Mouse (Mus musculus) liver, embryonic 13.5 days (tissue): ENCODE measurements around the gene Hist1h4k. TPM values are rescaled to one million over a fixed set of nuclear protein-coding genes. Genes with fewer than 3 reads are reported as not detected.
"Not testable (repeated sequence)": the region's sequence is repeated elsewhere in the genome, so short reads cannot be mapped to it uniquely, and the experiment has no call there.

Experiments
- ATAC-seq: fragments of 200-750 bp; cut with Nextera tagmentation; 2 replicates; pipeline ENCODE4 v1.8.0; 2017; ENCODE audit warnings: low read depth, mild to moderate bottlenecking, moderate number of reproducible peaks, moderate library complexity
- DNase-seq: peaks from one replicate; pipeline ENCODE4 v3.0.0; 2022
- H3K27ac ChIP-seq: fragments of 300-500 bp; sonication (generic); 2 replicates; pipeline ENCODE4 v1.5.1; 2015; ENCODE audit warnings: moderate library complexity, mild to moderate bottlenecking, inconsistent platforms
- H3K27me3 ChIP-seq: fragments of 300-500 bp; sonication (generic); 2 replicates; pipeline ENCODE4 v1.6.1; 2015; ENCODE audit warnings: mild to moderate bottlenecking, inconsistent platforms
- H3K36me3 ChIP-seq: fragments of 300-500 bp; sonication (generic); 2 replicates; pipeline ENCODE4 v1.6.1; 2015; ENCODE audit warnings: mild to moderate bottlenecking, inconsistent platforms
- H3K4me1 ChIP-seq: fragments of 300-500 bp; sonication (generic); replicated peaks from 2 replicates; pipeline ENCODE4 v1.6.1; 2015; ENCODE audit warnings: inconsistent platforms
- H3K4me2 ChIP-seq: fragments of 300-500 bp; sonication (generic); 2 replicates; pipeline ENCODE4 v1.6.1; 2015; ENCODE audit warnings: inconsistent platforms, mild to moderate bottlenecking, moderate library complexity
- H3K4me3 ChIP-seq: fragments of 300-500 bp; sonication (generic); replicated peaks from 2 replicates; pipeline ENCODE4 v1.5.1; 2015; ENCODE audit warnings: mild to moderate bottlenecking, inconsistent platforms
- H3K9ac ChIP-seq: fragments of 300-500 bp; sonication (generic); 2 replicates; pipeline ENCODE4 v1.6.1; 2015; ENCODE audit warnings: mild to moderate bottlenecking, inconsistent platforms
- H3K9me3 ChIP-seq: fragments of 300-500 bp; sonication (generic); replicated peaks from 2 replicates; pipeline ENCODE4 v1.6.1; 2016; ENCODE audit warnings: inconsistent platforms
- WGBS: fragments of 180-500 bp; shearing (Covaris S2); methylation state at CpG from one replicate; pipeline ENCODE4 v1.1.7; 2015; ENCODE audit not compliant: insufficient replicate concordance; 5-methylcytosine and 5-hydroxymethylcytosine counted together
- polyA plus RNA-seq: library from polyadenylated mRNA; unstranded; fragments of >200 nt; fragmentation: Nextera tagmentation; extraction: Ambion mirVana; gene quantifications from 2 replicates; pipeline ENCODE4 v1.2.1, GENCODE M21; 2015

Gene Hist1h4k
- polyA plus RNA-seq, 1 experiment from 2014 or later: 5.6 TPM

GRCm38 (mm10) chr13:21753051-21753523 is 2.8 kb upstream of the Hist1h4k start:
- Histone ChIP-seq H3K9ac (peak overlapping the region; percentile 83), H3K36me3 (no peaks in the 10 kb centered on the region), H3K27me3 (no peaks in the 10 kb centered on the region), H3K27ac (peak overlapping the region; percentile 99), H3K4me3 (peak overlapping the region; percentile 58), H3K4me1 (peaks cover 35% of the 10 kb centered on the region), H3K4me2 (peak overlapping the region; percentile 78), H3K9me3 (no peaks in the 10 kb centered on the region)
- no peak for DNase-seq
- no peak for ATAC-seq
- under 1% methylated on average over 10 of the region's 10 CpGs for WGBS

- Histone ChIP-seq H3K9ac (peak overlapping the region; percentile 83), H3K4me3 (peak overlapping the region; percentile 58), H3K36me3 (0 out of 2 replicates have a peak, but pooled peaks cover 3% of the 10 kb centered on the region), H3K27ac (peak overlapping the region; percentile 99), H3K27me3 (no peaks in the 10 kb centered on the region), H3K9me3 (no peaks in the 10 kb centered on the region), H3K4me2 (peak overlapping the region; percentile 78), H3K4me1 (peaks cover 38% of the 10 kb centered on the region)
- 35% methylated on average over 3 of the region's 3 CpGs for WGBS
- ATAC-seq (no peak), DNase-seq (no peak)
Observed at GRCm38 (mm10) chr13:21752356-21752755, 2.1 kb upstream of the Hist1h4k start.

GRCm38 (mm10) chr13:21751827-21752226 is 1.5 kb upstream of the Hist1h4k start:
- DNase-seq: no peak

GRCm38 (mm10) chr13:21751417-21751816 is 1.1 kb upstream of the Hist1h4k start:
- peaks cover 38% of the 10 kb centered on the region for H3K4me1 ChIP-seq
- 0 out of 2 replicates have a peak, but pooled peaks cover 4% of the 10 kb centered on the region for H3K36me3 ChIP-seq
- H3K4me2 ChIP-seq: peak overlapping the region; percentile 78
- H3K9ac ChIP-seq: peak overlapping the region; percentile 83
- ATAC-seq: no peak
- DNase-seq: no peak
- H3K27ac ChIP-seq: peak overlapping the region; percentile 99
- no peaks in the 10 kb centered on the region for H3K27me3 ChIP-seq
- H3K9me3 ChIP-seq: no peaks in the 10 kb centered on the region
- H3K4me3 ChIP-seq: peak overlapping the region; percentile 58

More at GRCm38 (mm10) chr13:21751827-21752226, 1.5 kb upstream of the Hist1h4k start:
- 0 out of 2 replicates have a peak, but pooled peaks cover 4% of the 10 kb centered on the region for H3K36me3 ChIP-seq
- peak overlapping the region; percentile 78 for H3K4me2 ChIP-seq
- ATAC-seq: no peak
- H3K9ac ChIP-seq: peak overlapping the region; percentile 83
- WGBS: 50% methylated on average over 3 of the region's 3 CpGs
- no peaks in the 10 kb centered on the region for H3K9me3 ChIP-seq
- peaks cover 37% of the 10 kb centered on the region for H3K4me1 ChIP-seq
- H3K4me3 ChIP-seq: peak overlapping the region; percentile 58
- H3K27ac ChIP-seq: peak overlapping the region; percentile 99
- no peaks in the 10 kb centered on the region for H3K27me3 ChIP-seq

GRCm38 (mm10) chr13:21749387-21750158 is 732 bp downstream of the Hist1h4k start:
- Histone ChIP-seq H3K27me3 (no peaks in the 10 kb centered on the region), H3K4me3 (peak overlapping the region; percentile 69), H3K9me3 (no peaks in the 10 kb centered on the region), H3K36me3 (0 out of 2 replicates have a peak, but pooled peaks cover 4% of the 10 kb centered on the region), H3K4me2 (peak overlapping the region; percentile 80), H3K4me1 (peaks cover 42% of the 10 kb centered on the region), H3K9ac (peak overlapping the region; percentile 87), H3K27ac (peak overlapping the region; percentile 97)
- DNase-seq: no peak
- ATAC-seq: no peak
- 3% methylated on average over 5 of the region's 5 CpGs for WGBS

- Histone ChIP-seq H3K27me3 (no peaks in the 10 kb centered on the region), H3K36me3 (0 out of 2 replicates have a peak, but pooled peaks cover 4% of the 10 kb centered on the region), H3K4me2 (no peak overlapping the region), H3K4me3 (no peak overlapping the region), H3K9ac (no peak overlapping the region), H3K9me3 (no peaks in the 10 kb centered on the region), H3K27ac (no peak overlapping the region), H3K4me1 (peaks cover 30% of the 10 kb centered on the region)
- 44% methylated on average over 1 of the region's 1 CpGs for WGBS
- DNase-seq: no peak
- no peak for ATAC-seq
Observed at GRCm38 (mm10) chr13:21745006-21745405, 5.3 kb downstream of the Hist1h4k start.

- WGBS: under 1% methylated on average over 42 of the region's 56 CpGs
- Histone ChIP-seq H3K27ac (peak within 1 kb of the TSS; percentile 96), H3K4me1 (peaks cover 41% of the 10 kb centered on the region), H3K4me3 (peak within 1 kb of the TSS; percentile 63), H3K4me2 (peak within 1 kb of the TSS; percentile 80), H3K9ac (peak within 1 kb of the TSS; percentile 81)
- not testable (repeated sequence) for H3K27me3 ChIP-seq, H3K9me3 ChIP-seq, H3K36me3 ChIP-seq
- peak; percentile 79 for DNase-seq
- ATAC-seq: peak; percentile 90
Observed at GRCm38 (mm10) chr13:21734906-21735767, 15.2 kb downstream of the Hist1h4k start, which contains the start of gene Hist1h4j. TSS of gene Hist1h4j (plus strand) at chr13:21735064.

GRCm38 (mm10) chr13:21734010-21734905 is 16.0 kb downstream of the Hist1h4k start:
- Histone ChIP-seq H3K4me3 (peak overlapping the region; percentile 63), H3K9ac (peak overlapping the region; percentile 81), H3K4me2 (peak overlapping the region; percentile 80), H3K36me3 (no peaks in the 10 kb centered on the region), H3K27ac (peak overlapping the region; percentile 96), H3K9me3 (no peaks in the 10 kb centered on the region), H3K4me1 (peaks cover 41% of the 10 kb centered on the region), H3K27me3 (no peaks in the 10 kb centered on the region)
- 1% methylated on average over 21 of the region's 21 CpGs for WGBS
- DNase-seq (peak; percentile 73), ATAC-seq (peak; percentile 60)

- Histone ChIP-seq H3K36me3 (no peaks in the 10 kb centered on the region), H3K9ac (peak overlapping the region; percentile 81), H3K4me3 (no peak overlapping the region), H3K4me1 (peaks cover 37% of the 10 kb centered on the region), H3K9me3 (no peaks in the 10 kb centered on the region), H3K27ac (peak overlapping the region; percentile 96), H3K4me2 (no peak overlapping the region), H3K27me3 (no peaks in the 10 kb centered on the region)
- DNase-seq (no peak), ATAC-seq (no peak)
- 73% methylated on average over 5 of the region's 5 CpGs for WGBS
Observed at GRCm38 (mm10) chr13:21733466-21733865, 16.8 kb downstream of the Hist1h4k start.

- 63% methylated on average over 1 of the region's 1 CpGs for WGBS
- ATAC-seq: no peak
Observed at GRCm38 (mm10) chr13:21729544-21729943, 20.8 kb downstream of the Hist1h4k start.

More at GRCm38 (mm10) chr13:21729544-21729943, 20.8 kb downstream of the Hist1h4k start:
- Histone ChIP-seq H3K4me2 (no peak overlapping the region), H3K36me3 (no peaks in the 10 kb centered on the region), H3K27me3 (no peaks in the 10 kb centered on the region), H3K9ac (no peak overlapping the region), H3K27ac (no peak overlapping the region), H3K4me3 (no peak overlapping the region), H3K4me1 (peaks cover 14% of the 10 kb centered on the region), H3K9me3 (no peaks in the 10 kb centered on the region)
- DNase-seq: no peak
